Mouse (Mus musculus): ENCODE results near the gene Ntan1. TPM values are rescaled to one million over a fixed set of nuclear protein-coding genes. Genes with fewer than 3 reads are reported as not detected.

The Ntan1 gene
- polyA plus RNA-seq (2015; fragmentation: Nextera tagmentation; extraction: Ambion mirVana): 217 and 248 TPM in 2 replicates

GRCm38 (mm10) chr16:13818560-13819393 lies at the start of gene Ntan1:
Gene Ntan1, plus strand, starts transcription at chr16:13818845.

GRCm38 (mm10) chr16:13780353-13781036 lies 38.1 kb upstream of the Ntan1 start, which contains the start of gene Rrn3:
Gene Rrn3, plus strand, starts transcription at chr16:13780708.

Small RNA genes lying within 50 kb of the gene (microRNA-seq; reads per million reads assigned to microRNA genes)
- gene Gm27734: not detected

Other genes starting within 250 kb of the Ntan1 start
- 26.3 and 26.8 TPM in 2 replicates for gene Parn, start 150.7 kb upstream of the Ntan1 start, polyA plus RNA-seq (2015; fragmentation: Nextera tagmentation; extraction: Ambion mirVana)
- 41.1 and 44.0 TPM in 2 replicates for gene Bfar, start 147.0 kb upstream of the Ntan1 start, polyA plus RNA-seq (2015; fragmentation: Nextera tagmentation; extraction: Ambion mirVana)
- gene 3110001I22Rik, start 146.9 kb upstream of the Ntan1 start, polyA plus RNA-seq (2015; fragmentation: Nextera tagmentation; extraction: Ambion mirVana): 4.4 and 4.9 TPM in 2 replicates
- 0.27 and 0.55 TPM in 2 replicates for gene Pla2g10, start 87.9 kb upstream of the Ntan1 start, polyA plus RNA-seq (2015; fragmentation: Nextera tagmentation; extraction: Ambion mirVana)
- 64.0 and 64.6 TPM in 2 replicates for gene Rrn3, start 38.1 kb upstream of the Ntan1 start, polyA plus RNA-seq (2015; fragmentation: Nextera tagmentation; extraction: Ambion mirVana)
- 55.7 and 59.9 TPM in 2 replicates for gene Pdxdc1, start 84.3 kb downstream of the Ntan1 start, polyA plus RNA-seq (2015; fragmentation: Nextera tagmentation; extraction: Ambion mirVana)
- gene Mpv17l, start 84.3 kb downstream of the Ntan1 start, polyA plus RNA-seq (2015; fragmentation: Nextera tagmentation; extraction: Ambion mirVana): 58.8 and 61.6 TPM in 2 replicates
- gene 2900011O08Rik, start 167.8 kb downstream of the Ntan1 start, polyA plus RNA-seq (2015; fragmentation: Nextera tagmentation; extraction: Ambion mirVana): 152 and 183 TPM in 2 replicates
- gene Ifitm7, start 168.0 kb downstream of the Ntan1 start, polyA plus RNA-seq (2015; fragmentation: Nextera tagmentation; extraction: Ambion mirVana): 0.74 and 1.3 TPM in 2 replicates